Mouse (Mus musculus) heart, postnatal 0 days (tissue): ENCODE measurements around the gene A430078G23Rik.

Experiments used
- CTCF ChIP-seq: IDR thresholded peaks from 2 replicates; pipeline ENCODE4 v1.5.1; 2016; ENCODE audit warnings: antibody characterized with exemption, control low read depth, low read depth
- EP300 ChIP-seq: IDR thresholded peaks from 2 replicates; pipeline ENCODE4 v1.6.1; 2016; ENCODE audit warnings: antibody characterized with exemption, low read depth

GRCm38 (mm10) chr8:3327538-3328245 lies 25.5 kb upstream of the A430078G23Rik start:
- TF ChIP-seq CTCF (no peak), EP300 (no peak)
